Mouse (Mus musculus) limb, embryonic 14.5 days (tissue): ENCODE measurements at regions not wholly inside any gene's neighbourhood (a gene's known extent, or its start where the extent isn't known, plus 50 kb on each side); places are given as distances from the start of the nearest gene placed in this dataset.

ENCODE experiments used
- ATAC-seq: fragments of 200-750 bp; cut with Nextera tagmentation; 2 replicates; pipeline ENCODE4 v1.8.0; 2017; ENCODE audit warnings: low read depth, moderate number of reproducible peaks, moderate TSS enrichment; ENCODE audit not compliant: low FRiP score
- DNase-seq: peaks from one replicate; pipeline ENCODE4 v3.0.0-alpha.2; 2015; ENCODE audit warnings: low spot score
- H3K27ac ChIP-seq: fragments of 300-500 bp; sonication (generic); replicated peaks from 2 replicates; pipeline ENCODE4 v1.5.1; 2014; ENCODE audit warnings: low read depth, mild to moderate bottlenecking, low read length, moderate library complexity, mixed read lengths
- H3K27me3 ChIP-seq: fragments of 300-500 bp; sonication (generic); 2 replicates; pipeline ENCODE4 v1.6.1; 2014; ENCODE audit warnings: low read length, mixed read lengths; ENCODE audit not compliant: control insufficient read depth, insufficient read depth
- H3K36me3 ChIP-seq: fragments of 300-500 bp; sonication (generic); 2 replicates; pipeline ENCODE4 v1.6.1; 2014; ENCODE audit warnings: mild to moderate bottlenecking, low read length, moderate library complexity, mixed read lengths; ENCODE audit not compliant: control insufficient read depth, insufficient read depth
- H3K4me1 ChIP-seq: fragments of 300-500 bp; sonication (generic); 2 replicates; pipeline ENCODE4 v1.6.1; 2014; ENCODE audit warnings: antibody characterized with exemption, low read length, mixed read lengths; ENCODE audit not compliant: control insufficient read depth, insufficient read depth
- H3K4me2 ChIP-seq: fragments of 300-500 bp; sonication (generic); replicated peaks from 2 replicates; pipeline ENCODE4 v1.6.1; 2014; ENCODE audit warnings: low read depth, mild to moderate bottlenecking, low read length, moderate library complexity; ENCODE audit not compliant: severe bottlenecking
- H3K4me3 ChIP-seq: fragments of 300-500 bp; sonication (generic); replicated peaks from 2 replicates; pipeline ENCODE4 v1.5.1; 2014; ENCODE audit warnings: low read length
- H3K9ac ChIP-seq: fragments of 300-500 bp; sonication (generic); 2 replicates; pipeline ENCODE4 v1.6.1; 2014; ENCODE audit warnings: mild to moderate bottlenecking, low read depth, low read length, moderate library complexity; ENCODE audit not compliant: severe bottlenecking
- H3K9me3 ChIP-seq: fragments of 300-500 bp; sonication (generic); 2 replicates; pipeline ENCODE4 v1.6.1; 2016; ENCODE audit warnings: low read length; ENCODE audit not compliant: control insufficient read depth
- POLR2A ChIP-seq: fragments of 200-500 bp; IDR thresholded peaks from 2 replicates; pipeline ENCODE4 v1.8.0; 2012; ENCODE audit warnings: inconsistent platforms, mild to moderate bottlenecking, moderate library complexity, borderline replicate concordance; ENCODE audit not compliant: insufficient read depth, insufficient read length; ENCODE audit errors: extremely low read depth
- WGBS: fragments of 180-500 bp; shearing (Covaris S2); extraction: QIAGEN DNeasy Blood & Tissue Kit; methylation state at CpG from one replicate; pipeline ENCODE4 v1.1.7; 2014; 5-methylcytosine and 5-hydroxymethylcytosine counted together

DNA sequence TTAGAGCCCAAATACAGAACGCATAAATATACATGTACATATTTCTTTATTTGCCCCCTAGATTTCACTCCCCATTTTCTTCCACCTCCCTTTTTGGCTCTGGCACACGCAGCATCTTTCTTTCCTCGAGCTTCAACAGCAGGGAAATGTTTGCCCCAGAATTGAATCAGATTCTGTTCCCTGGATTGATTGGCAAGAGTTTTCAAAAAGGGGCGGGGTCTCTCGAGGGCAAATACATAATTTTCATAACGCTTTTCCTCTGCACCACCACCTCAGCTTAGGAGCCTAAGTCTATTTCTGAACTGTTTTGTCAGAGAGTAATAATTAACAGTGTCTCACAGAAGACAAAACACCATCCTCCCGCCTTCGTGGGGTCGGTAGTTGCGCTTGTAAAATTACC lies 283.9 kb upstream of the Gm765 start:
- Histone ChIP-seq H3K27ac (no peak overlapping the region), H3K4me3 (no peak overlapping the region), H3K36me3 (no peaks in the 10 kb centered on the region), H3K9ac (no peak overlapping the region), H3K9me3 (no peaks in the 10 kb centered on the region), H3K27me3 (no peaks in the 10 kb centered on the region), H3K4me1 (peaks cover 14% of the 10 kb centered on the region), H3K4me2 (no peak overlapping the region)
- DNase-seq = no peak
- no peak for TF ChIP-seq POLR2A
- 66% methylated on average over 10 of the region's 10 CpGs for WGBS
- no peak for ATAC-seq

DNA sequence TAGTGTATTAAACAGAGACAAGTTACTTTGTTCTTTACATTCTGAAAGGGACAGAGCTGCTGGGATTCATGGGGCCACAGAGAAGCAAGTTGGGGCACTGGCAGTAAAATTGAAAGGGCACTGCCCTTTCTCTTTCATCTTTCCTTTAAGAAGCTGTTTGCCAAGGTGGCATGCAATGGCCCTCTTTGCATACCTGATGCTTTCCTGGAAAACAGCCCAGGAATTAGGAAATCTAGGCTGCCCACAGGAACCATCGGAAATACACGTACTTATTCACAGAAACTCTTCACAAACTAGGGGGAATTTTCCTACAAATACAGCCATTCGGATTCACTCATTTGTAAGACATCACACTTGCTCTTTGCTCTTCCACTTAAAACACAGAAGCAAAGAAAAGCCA lies 278.3 kb upstream of the Gm765 start:
- H3K4me2 ChIP-seq = no peak overlapping the region
- no peak overlapping the region for H3K27ac ChIP-seq
- no peak for DNase-seq
- no peaks in the 10 kb centered on the region for H3K36me3 ChIP-seq
- TF ChIP-seq POLR2A = no peak
- no peak overlapping the region for H3K4me3 ChIP-seq
- no peaks in the 10 kb centered on the region for H3K27me3 ChIP-seq
- 86% methylated on average over 3 of the region's 3 CpGs for WGBS
- no peak overlapping the region for H3K9ac ChIP-seq
- no peaks in the 10 kb centered on the region for H3K9me3 ChIP-seq
- H3K4me1 ChIP-seq = peaks cover 6% of the 10 kb centered on the region
- no peak for ATAC-seq

DNA sequence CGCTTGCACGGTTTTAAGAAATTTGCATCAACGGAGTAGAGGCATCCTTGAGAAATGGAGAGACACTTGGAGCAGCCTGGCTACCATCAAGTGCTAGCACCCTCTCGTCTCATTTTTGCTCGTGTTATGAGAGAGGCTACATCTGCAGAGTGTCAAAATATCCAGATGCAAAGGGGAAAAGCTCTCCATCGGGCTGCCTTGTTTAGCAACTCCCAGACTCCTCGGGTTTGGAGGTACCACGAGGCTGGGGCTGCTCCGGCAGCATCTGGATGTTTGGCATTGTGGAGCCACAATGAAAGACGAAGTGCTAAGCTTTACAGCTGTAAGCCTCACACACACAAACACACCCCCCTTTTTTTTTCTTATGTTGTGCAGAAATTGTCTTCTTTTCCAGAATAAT lies 270.5 kb upstream of the Gm765 start:
- H3K36me3 ChIP-seq = no peaks in the 10 kb centered on the region
- no peaks in the 10 kb centered on the region for H3K4me1 ChIP-seq
- WGBS = 71% methylated on average over 10 of the region's 10 CpGs
- DNase-seq (no peak), ATAC-seq (no peak)
- H3K4me2 ChIP-seq = no peak overlapping the region
- no peak overlapping the region for H3K27ac ChIP-seq
- no peaks in the 10 kb centered on the region for H3K27me3 ChIP-seq
- no peaks in the 10 kb centered on the region for H3K9me3 ChIP-seq
- no peak overlapping the region for H3K4me3 ChIP-seq
- H3K9ac ChIP-seq = no peak overlapping the region
- TF ChIP-seq POLR2A = no peak

DNA sequence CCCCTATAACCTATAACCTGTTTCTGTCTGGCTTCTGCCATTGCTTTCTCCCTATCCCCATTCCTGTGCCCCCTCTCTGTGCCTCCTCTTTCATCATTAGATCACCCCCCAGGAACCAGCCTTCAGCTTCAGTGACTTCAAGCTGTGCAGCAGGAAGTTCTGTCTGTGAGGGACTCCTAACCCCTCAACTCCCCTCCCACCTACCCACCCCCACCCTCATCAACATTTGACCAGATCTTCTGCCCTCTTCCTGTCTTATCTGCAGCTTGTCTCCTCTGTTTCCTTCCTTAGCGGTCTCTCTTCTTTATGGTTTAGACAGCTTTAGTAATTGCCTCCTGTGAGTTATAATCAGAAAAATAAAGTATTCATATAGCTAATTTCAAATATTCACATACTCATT lies 266.6 kb upstream of the Gm765 start:
- no peaks in the 10 kb centered on the region for H3K4me1 ChIP-seq
- H3K27ac ChIP-seq = no peak overlapping the region
- no peaks in the 10 kb centered on the region for H3K36me3 ChIP-seq
- no peak overlapping the region for H3K4me2 ChIP-seq
- no peak for TF ChIP-seq POLR2A
- no peak overlapping the region for H3K9ac ChIP-seq
- no peak for ATAC-seq
- no peak overlapping the region for H3K4me3 ChIP-seq
- WGBS = 50% methylated on average over 1 of the region's 1 CpGs
- H3K27me3 ChIP-seq = no peaks in the 10 kb centered on the region
- H3K9me3 ChIP-seq = no peaks in the 10 kb centered on the region
- DNase-seq = no peak

DNA sequence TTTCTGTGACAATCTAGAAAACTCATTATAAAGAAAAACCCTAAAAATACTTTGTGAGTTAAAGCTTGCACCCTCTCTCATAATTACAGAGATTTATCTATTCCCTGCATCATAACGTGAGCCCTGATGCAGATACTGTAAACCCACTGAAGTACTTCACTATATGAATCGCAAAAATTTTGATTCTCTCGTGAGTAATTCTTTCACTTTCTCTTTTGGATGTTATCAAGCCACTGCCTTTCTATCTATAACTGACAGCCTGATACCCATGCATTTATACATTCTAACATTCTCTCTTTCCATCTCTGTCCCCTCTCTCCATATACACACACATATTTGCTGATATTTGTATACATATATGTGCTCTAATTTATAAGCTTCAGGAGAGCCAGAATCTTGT lies 264.1 kb upstream of the Gm765 start:
- H3K4me2 ChIP-seq = no peak overlapping the region
- no peak for ATAC-seq
- H3K9me3 ChIP-seq = no peaks in the 10 kb centered on the region
- H3K27ac ChIP-seq = no peak overlapping the region
- H3K4me1 ChIP-seq = no peaks in the 10 kb centered on the region
- no peak for TF ChIP-seq POLR2A
- H3K9ac ChIP-seq = no peak overlapping the region
- WGBS = 84% methylated on average over 3 of the region's 3 CpGs
- H3K36me3 ChIP-seq = no peaks in the 10 kb centered on the region
- DNase-seq = no peak
- H3K27me3 ChIP-seq = no peaks in the 10 kb centered on the region
- no peak overlapping the region for H3K4me3 ChIP-seq

DNA sequence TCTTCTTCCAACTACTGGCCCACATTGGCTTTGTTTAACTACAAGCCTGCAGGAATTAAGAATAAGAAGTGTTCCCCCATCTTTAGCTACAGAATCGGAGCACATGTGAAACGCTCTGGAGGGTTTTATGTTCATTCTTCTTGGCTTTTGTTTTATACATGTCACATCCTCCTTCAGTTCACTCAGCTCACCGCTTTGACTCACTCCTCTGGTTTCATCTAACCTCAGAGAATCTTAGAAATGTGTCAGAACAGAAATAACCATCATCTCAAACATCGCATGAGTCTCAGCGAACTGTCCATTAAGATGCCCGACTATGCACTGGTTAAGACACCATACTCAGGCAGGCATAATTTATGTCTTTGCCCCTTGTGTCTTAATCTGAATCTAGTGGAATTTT lies 255.1 kb upstream of the Gm765 start:
- no peak for DNase-seq
- ATAC-seq = no peak

More for the DNA sequence above, 255.1 kb upstream of the Gm765 start:
- Histone ChIP-seq H3K9ac (no peak overlapping the region), H3K4me3 (no peak overlapping the region), H3K4me1 (no peaks in the 10 kb centered on the region), H3K9me3 (no peaks in the 10 kb centered on the region), H3K4me2 (no peak overlapping the region), H3K27ac (no peak overlapping the region), H3K36me3 (no peaks in the 10 kb centered on the region), H3K27me3 (no peaks in the 10 kb centered on the region)
- 91% methylated on average over 6 of the region's 6 CpGs for WGBS
- no peak for TF ChIP-seq POLR2A
